Mouse (Mus musculus) CH12.LX (cell line): ENCODE measurements around the gene Cobll1.

Experiments
- CTCF ChIP-seq, 2 experiments: IDR thresholded peaks in 1 of 2; conservative IDR thresholded peaks in 1 of 2; 2 replicates each; pipeline ENCODE4 v1.5.1; 2011 to 2012; ENCODE audit warnings: low read depth in 2 of 2, low read length in 2 of 2, improper control_type of control experiment in 1 of 2, inconsistent platforms in 1 of 2, mild to moderate bottlenecking in 1 of 2, moderate library complexity in 1 of 2
- HCFC1 ChIP-seq: IDR thresholded peaks from 2 replicates; pipeline ENCODE4 v1.6.1; 2012; ENCODE audit warnings: low read depth, mild to moderate bottlenecking, inconsistent platforms, low read length, improper control_type of control experiment
- IRF4 ChIP-seq: IDR thresholded peaks from 2 replicates; pipeline ENCODE4 v1.6.1; 2014; ENCODE audit warnings: low read depth, mild to moderate bottlenecking, inconsistent platforms, low read length, improper control_type of control experiment
- MAX ChIP-seq: IDR thresholded peaks from 2 replicates; pipeline ENCODE4 v1.6.1; 2011; ENCODE audit warnings: low read length, improper control_type of control experiment
- NRF1 ChIP-seq: IDR thresholded peaks from 2 replicates; pipeline ENCODE4 v1.6.1; 2014; ENCODE audit warnings: low read depth, mild to moderate bottlenecking, inconsistent platforms, low read length, improper control_type of control experiment, moderate library complexity
- POLR2A ChIP-seq: IDR thresholded peaks from 2 replicates; pipeline ENCODE4 v1.6.1; 2011; ENCODE audit warnings: low read depth, mild to moderate bottlenecking, improper control_type of control experiment, low read length

DNA sequence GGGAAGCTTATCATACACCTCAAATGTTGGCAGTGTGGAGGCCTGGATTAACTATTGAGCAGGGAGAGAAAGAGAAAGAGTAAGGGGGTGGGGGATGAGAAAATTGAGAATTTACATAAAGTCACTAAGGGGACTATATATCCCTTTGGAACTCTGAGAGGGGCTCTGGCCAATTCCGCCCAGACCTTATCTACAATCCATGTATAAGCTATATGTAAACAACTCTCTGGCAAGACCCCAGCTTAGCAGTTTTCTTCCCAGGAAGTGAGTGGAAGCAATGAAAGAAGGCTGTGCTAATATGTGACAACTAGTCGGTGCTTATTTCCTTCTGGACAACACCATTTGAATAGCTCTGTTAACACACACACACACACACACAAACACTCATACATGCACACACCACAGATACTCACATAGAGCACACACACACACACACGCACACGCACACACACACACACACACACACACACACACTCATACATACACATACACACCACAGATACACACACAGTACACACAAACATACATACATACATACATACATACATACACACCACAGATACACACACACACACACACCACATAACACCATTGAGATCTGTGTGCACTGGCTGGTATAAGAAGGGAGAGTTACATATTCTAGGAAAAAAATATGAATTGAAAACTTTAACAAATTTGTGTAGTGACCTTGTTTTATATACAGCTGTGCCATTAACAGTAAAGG, 99.4 kb downstream of the Cobll1 start:
- TF ChIP-seq CTCF (conservative IDR thresholded peaks at IDR 0.05 in 1 of 2, IDR thresholded peaks at IDR 0.05 in 1 of 2; ENCODE audit: low read depth in 2 of 2, low read length in 2 of 2) (no peak), POLR2A (no peak), MAX (no peak), IRF4 (no peak), HCFC1 (no peak), NRF1 (no peak)
